Mouse (Mus musculus) urinary bladder, postnatal 25 days (tissue): Measurements from ENCODE around the gene Atf7.

ENCODE experiments used
- DNase-seq: peaks from one replicate; pipeline ENCODE4 v3.0.0; 2022; ENCODE audit warnings: low spot score

The Atf7 gene

GRCm38 (mm10) chr15:102516293-102516692 lies 109.0 kb downstream of the Atf7 start:
- no peak for DNase-seq

GRCm38 (mm10) chr15:102515791-102516190 lies 109.5 kb downstream of the Atf7 start:
- no peak for DNase-seq

GRCm38 (mm10) chr15:102515261-102515660 lies 110.0 kb downstream of the Atf7 start:
- no peak for DNase-seq

- DNase-seq = no peak
Measured at GRCm38 (mm10) chr15:102513004-102513403, 112.3 kb downstream of the Atf7 start.

- DNase-seq = no peak
Measured at GRCm38 (mm10) chr15:102512471-102512870, 112.8 kb downstream of the Atf7 start.

- DNase-seq = no peak
Measured at GRCm38 (mm10) chr15:102512010-102512409, 113.3 kb downstream of the Atf7 start.

GRCm38 (mm10) chr15:102511285-102511833 lies 113.9 kb downstream of the Atf7 start:
- DNase-seq = no peak

GRCm38 (mm10) chr15:102510590-102511284 lies 114.5 kb downstream of the Atf7 start:
- DNase-seq = peak; percentile 75

- DNase-seq = no peak
Measured at GRCm38 (mm10) chr15:102510110-102510509, 115.2 kb downstream of the Atf7 start.

GRCm38 (mm10) chr15:102508336-102508735 lies 116.9 kb downstream of the Atf7 start:
- DNase-seq = no peak

GRCm38 (mm10) chr15:102507561-102507960 lies 117.7 kb downstream of the Atf7 start:
- DNase-seq = no peak

GRCm38 (mm10) chr15:102506864-102507263 lies 118.4 kb downstream of the Atf7 start:
- DNase-seq = no peak

- DNase-seq = no peak
Measured at GRCm38 (mm10) chr15:102506464-102506830, 118.8 kb downstream of the Atf7 start.

GRCm38 (mm10) chr15:102505770-102506463 lies 119.3 kb downstream of the Atf7 start:
- DNase-seq = no peak

- no peak for DNase-seq
Measured at GRCm38 (mm10) chr15:102505073-102505769, 120.0 kb downstream of the Atf7 start.

GRCm38 (mm10) chr15:102503924-102504782 lies 121.1 kb downstream of the Atf7 start:
- DNase-seq = no peak

GRCm38 (mm10) chr15:102503447-102503846 lies 121.8 kb downstream of the Atf7 start, which contains the start of gene Gm10337:
Gene Gm10337, plus strand, starts transcription at chr15:102503722.
- DNase-seq = no peak

GRCm38 (mm10) chr15:102502254-102502840 lies 122.9 kb downstream of the Atf7 start:
- DNase-seq = no peak

GRCm38 (mm10) chr15:102501084-102501814 lies 124.0 kb downstream of the Atf7 start:
- DNase-seq = no peak

- no peak for DNase-seq
Measured at GRCm38 (mm10) chr15:102500479-102500878, 124.8 kb downstream of the Atf7 start.

GRCm38 (mm10) chr15:102499851-102500250 lies 125.4 kb downstream of the Atf7 start:
- DNase-seq = no peak
